Mouse (Mus musculus) induced T-regulatory cell, adult 2 months (primary cell): ENCODE measurements at regions not wholly inside any gene's neighbourhood (a gene's known extent, or its start where the extent isn't known, plus 50 kb on each side); places are given as distances from the start of the nearest gene placed in this dataset.

Experiments used
- DNase-seq: peaks from one replicate; pipeline ENCODE4 v3.0.0-alpha.2; 2012; ENCODE audit warnings: low read depth

GRCm38 (mm10) chr13:69182478-69182877 lies 183.1 kb upstream of the Adcy2 start:
- no peak for DNase-seq

GRCm38 (mm10) chr13:69190661-69191060 lies 191.3 kb upstream of the Adcy2 start:
- DNase-seq = no peak

GRCm38 (mm10) chr13:69196464-69196871 lies 197.1 kb upstream of the Adcy2 start:
- DNase-seq = no peak

GRCm38 (mm10) chr13:69207741-69208568 lies 208.6 kb upstream of the Adcy2 start:
- DNase-seq = no peak

GRCm38 (mm10) chr13:69208569-69208881 lies 209.2 kb upstream of the Adcy2 start:
- no peak for DNase-seq

- no peak for DNase-seq
These were observed 217.2 kb upstream of the Adcy2 start for GRCm38 (mm10) chr13:69216579-69216978.

GRCm38 (mm10) chr13:69220425-69220824 lies 221.1 kb upstream of the Adcy2 start:
- no peak for DNase-seq

GRCm38 (mm10) chr13:69226538-69226937 lies 227.2 kb upstream of the Adcy2 start:
- no peak for DNase-seq

GRCm38 (mm10) chr13:69230361-69230943 lies 231.1 kb upstream of the Adcy2 start:
- no peak for DNase-seq

GRCm38 (mm10) chr13:69236386-69236785 lies 237.0 kb upstream of the Adcy2 start:
- no peak for DNase-seq

- no peak for DNase-seq
These were observed 238.6 kb upstream of the Adcy2 start for GRCm38 (mm10) chr13:69237918-69238317.

GRCm38 (mm10) chr13:69239261-69239915 lies 240.0 kb upstream of the Adcy2 start:
- no peak for DNase-seq

GRCm38 (mm10) chr13:69242544-69243296 lies 243.4 kb upstream of the Adcy2 start:
- no peak for DNase-seq

- no peak for DNase-seq
These were observed 251.2 kb upstream of the Adcy2 start for GRCm38 (mm10) chr13:69250334-69251129.

- DNase-seq = no peak
These were observed 251.8 kb upstream of the Adcy2 start for GRCm38 (mm10) chr13:69251130-69251561.

- DNase-seq = no peak
These were observed 253.0 kb upstream of the Adcy2 start for GRCm38 (mm10) chr13:69252335-69252734.

GRCm38 (mm10) chr13:69260485-69260884 lies 261.1 kb upstream of the Adcy2 start:
- no peak for DNase-seq

- no peak for DNase-seq
These were observed 261.6 kb upstream of the Adcy2 start for GRCm38 (mm10) chr13:69260972-69261371.

- no peak for DNase-seq
These were observed 264.4 kb upstream of the Adcy2 start for GRCm38 (mm10) chr13:69263722-69264121.

- no peak for DNase-seq
These were observed 266.7 kb upstream of the Adcy2 start for GRCm38 (mm10) chr13:69266071-69266470.

GRCm38 (mm10) chr13:69272506-69272905 lies 261.0 kb upstream of the Nsun2 start:
- no peak for DNase-seq

GRCm38 (mm10) chr13:69279647-69280046 lies 253.9 kb upstream of the Nsun2 start:
- DNase-seq = no peak
